Mouse (Mus musculus) CD4-positive, CD25-positive, alpha-beta regulatory T cell, adult 2 months (primary cell): ENCODE measurements around the gene Pbx2.

Experiments
- DNase-seq: peaks from one replicate; pipeline ENCODE4 v3.0.0-alpha.2; 2012; ENCODE audit warnings: low read depth, low spot score

The Pbx2 gene

GRCm38 (mm10) chr17:34603375-34604060, 12.5 kb downstream of the Pbx2 start, which contains the start of gene Rnf5:
Gene Rnf5 (minus strand): TSS chr17:34603690.
- DNase-seq = peak; percentile 100

- DNase-seq = peak; percentile 99
Measured at GRCm38 (mm10) chr17:34604061-34604508, 13.0 kb downstream of the Pbx2 start, which contains the start of gene Agpat1. Gene Agpat1 (plus strand): TSS chr17:34604262.

GRCm38 (mm10) chr17:34604511-34605237, 13.6 kb downstream of the Pbx2 start:
- DNase-seq = peak; percentile 41

- DNase-seq = peak; percentile 95
Measured at GRCm38 (mm10) chr17:34605609-34606008, 14.5 kb downstream of the Pbx2 start.

GRCm38 (mm10) chr17:34606186-34607039, 15.3 kb downstream of the Pbx2 start:
- DNase-seq = peak; percentile 44

- DNase-seq = no peak
Measured at GRCm38 (mm10) chr17:34607997-34608396, 16.9 kb downstream of the Pbx2 start.

GRCm38 (mm10) chr17:34611050-34611449, 20.0 kb downstream of the Pbx2 start:
- no peak for DNase-seq

GRCm38 (mm10) chr17:34613054-34613645, 22.1 kb downstream of the Pbx2 start:
- DNase-seq = no peak

- DNase-seq = no peak
Measured at GRCm38 (mm10) chr17:34613830-34614229, 22.8 kb downstream of the Pbx2 start.

- no peak for DNase-seq
Measured at GRCm38 (mm10) chr17:34615871-34616270, 24.8 kb downstream of the Pbx2 start, which contains the start of gene Egfl8. Gene Egfl8 (minus strand): TSS chr17:34615971.

- peak; percentile 89 for DNase-seq
Measured at GRCm38 (mm10) chr17:34618999-34619398, 27.9 kb downstream of the Pbx2 start.

- no peak for DNase-seq
Measured at GRCm38 (mm10) chr17:34621006-34621405, 29.9 kb downstream of the Pbx2 start.

GRCm38 (mm10) chr17:34623161-34623560, 32.1 kb downstream of the Pbx2 start:
- DNase-seq = no peak

GRCm38 (mm10) chr17:34624981-34625380, 33.9 kb downstream of the Pbx2 start:
- DNase-seq = no peak

- no peak for DNase-seq
Measured at GRCm38 (mm10) chr17:34626062-34626772, 35.2 kb downstream of the Pbx2 start.

GRCm38 (mm10) chr17:34626773-34627092, 35.7 kb downstream of the Pbx2 start:
- DNase-seq = peak; percentile 64

- DNase-seq = peak; percentile 87
Measured at GRCm38 (mm10) chr17:34627093-34627942, 36.3 kb downstream of the Pbx2 start.

- DNase-seq = peak; percentile 52
Measured at GRCm38 (mm10) chr17:34627943-34628643, 37.0 kb downstream of the Pbx2 start, which contains the start of gene Ppt2. Gene Ppt2 (minus strand): TSS chr17:34628510.

- DNase-seq = peak; percentile 47
Measured at GRCm38 (mm10) chr17:34628644-34628967, 37.5 kb downstream of the Pbx2 start.
